Comparison of ENCODE assay signal across 7 mouse cellular contexts in the genomic region with DNA sequence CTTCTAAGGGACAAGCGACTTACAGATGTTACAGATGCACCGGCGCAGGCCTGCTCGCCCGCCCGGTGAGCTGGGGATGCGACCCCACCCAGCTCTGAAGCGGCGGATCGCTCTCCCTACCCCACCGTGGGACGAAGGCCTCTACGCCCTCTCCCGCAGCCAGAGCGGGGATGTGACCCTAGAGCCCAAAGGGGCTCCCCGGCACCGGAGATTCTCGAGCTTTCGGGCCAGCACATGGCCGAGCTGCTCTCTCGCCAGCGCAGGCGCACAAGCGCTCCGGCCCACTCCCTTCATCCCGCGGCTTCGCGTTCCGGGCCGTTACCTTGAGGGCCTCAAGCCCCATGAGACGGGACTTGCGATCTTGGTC. TPM values are rescaled to one million over a fixed set of nuclear protein-coding genes. Genes with fewer than 3 reads are reported as not detected.
DNase-seq lines count a peak whose midpoint lies in the region; ATAC-seq and TF ChIP-seq lines count a peak whose summit lies in the region.

No protein-coding gene starts in this region.

- no peaks in the 10 kb centered on the region for H3K27me3 ChIP-seq in testis, adult 2 months (ENCODE audit: control insufficient read depth, insufficient read depth, low read length)
- H3K27me3 ChIP-seq in forebrain, embryonic 11.5 days (ENCODE audit: control insufficient read depth, insufficient read depth, low read length): no peaks in the 10 kb centered on the region
- H3K27me3 ChIP-seq in liver, embryonic 14.5 days (ENCODE audit: control insufficient read depth, insufficient read depth, low read length): no peaks in the 10 kb centered on the region

- no peak for TF ChIP-seq POLR2A in testis, adult 2 months (IDR thresholded peaks at IDR 0.05; ENCODE audit: control insufficient read depth, low read depth, low read length)

- H3K27ac ChIP-seq in testis, adult 2 months (ENCODE audit: control insufficient read depth, insufficient read depth, low read depth, low read length): peak overlapping the region; percentile 95
- peak overlapping the region; percentile 64; the same call in 1 of the 2 replicates for H3K27ac ChIP-seq in forebrain, embryonic 11.5 days (ENCODE audit: low read depth, low read length)
- H3K27ac ChIP-seq in liver, embryonic 14.5 days: peak overlapping the region; percentile 27

- under 1% methylated on average over 33 of the region's 33 CpGs for WGBS in forebrain, embryonic 11.5 days
- WGBS in liver, embryonic 14.5 days (ENCODE audit: insufficient replicate concordance): under 1% methylated on average over 33 of the region's 33 CpGs

- peak overlapping the region; percentile 94 for H3K9ac ChIP-seq in forebrain, embryonic 11.5 days (ENCODE audit: low read length)
- peak overlapping the region; percentile 85 for H3K9ac ChIP-seq in liver, embryonic 14.5 days (replicated peaks)

- H3K4me3 ChIP-seq in testis, adult 2 months (ENCODE audit: control insufficient read depth, low read depth, low read length): peak overlapping the region; percentile 96
- peak overlapping the region; percentile 96 for H3K4me3 ChIP-seq in forebrain, embryonic 11.5 days (ENCODE audit: low read depth, low read length)
- H3K4me3 ChIP-seq in liver, embryonic 14.5 days (ENCODE audit: insufficient read depth in 1 of 2, low read depth in 2 of 2, low read length in 2 of 2): peak overlapping the region; percentile 75 to 89

- DNase-seq in testis, postnatal 10 days (ENCODE audit: low spot score): no peak
- DNase-seq in forebrain, embryonic 11.5 days (ENCODE audit: low spot score): no peak
- no peak for DNase-seq in liver, embryonic 14.5 days (ENCODE audit: low read depth in 3 of 3, low spot score in 3 of 3)
- DNase-seq in retina, postnatal 1 day: no peak
- no peak for DNase-seq in adrenal gland, adult 2 months
- no peak for DNase-seq in adrenal gland, postnatal 10 days

- H3K4me2 ChIP-seq in forebrain, embryonic 11.5 days (ENCODE audit: low read depth, low read length, severe bottlenecking): peak overlapping the region; percentile 89
- peak overlapping the region; percentile 70 for H3K4me2 ChIP-seq in liver, embryonic 14.5 days (ENCODE audit: low read depth)

- peaks cover 1% of the 10 kb centered on the region; the same call in 1 of the 2 replicates for H3K36me3 ChIP-seq in testis, adult 2 months (ENCODE audit: control insufficient read depth, insufficient read depth, low read length)
- H3K36me3 ChIP-seq in forebrain, embryonic 11.5 days (ENCODE audit: control insufficient read depth, insufficient read depth, low read length): peaks cover 3% of the 10 kb centered on the region; the same call in 1 of the 2 replicates
- H3K36me3 ChIP-seq in liver, embryonic 14.5 days (replicated peaks; ENCODE audit: control insufficient read depth, insufficient read depth, low read depth): peaks cover 13% of the 10 kb centered on the region

- H3K4me1 ChIP-seq in testis, adult 2 months (ENCODE audit: control insufficient read depth, insufficient read depth, low read length): peaks cover 10% of the 10 kb centered on the region
- H3K4me1 ChIP-seq in forebrain, embryonic 11.5 days (replicated peaks; ENCODE audit: control insufficient read depth, insufficient read depth, low read length): peaks cover 8% of the 10 kb centered on the region; the same call in 1 of the 2 replicates
- H3K4me1 ChIP-seq in liver, embryonic 14.5 days (replicated peaks; ENCODE audit: control insufficient read depth in 2 of 2, insufficient read depth in 2 of 2, low read length in 1 of 2): peaks cover 6 to 17% of the 10 kb centered on the region in 2 experiments; a peak in 3 of 4 replicates

- H3K9me3 ChIP-seq in forebrain, embryonic 11.5 days (ENCODE audit: control insufficient read depth, low read length): no peaks in the 10 kb centered on the region
- H3K9me3 ChIP-seq in liver, embryonic 14.5 days (ENCODE audit: control insufficient read depth, low read length): no peaks in the 10 kb centered on the region

- peak; percentile 80 for ATAC-seq in forebrain, embryonic 11.5 days (replicated peaks; ENCODE audit: low FRiP score)
- ATAC-seq in liver, embryonic 14.5 days (ENCODE audit: insufficient read depth): peak; percentile 68

- TF ChIP-seq CTCF in testis, adult 2 months (IDR thresholded peaks at IDR 0.05; ENCODE audit: control insufficient read depth, insufficient read depth, insufficient replicate concordance, low read depth, low read length): 0 out of 2 replicates have a peak, but pooled peaks have one; percentile 11
- no peak for TF ChIP-seq CTCF in liver, embryonic 14.5 days (IDR thresholded peaks at IDR 0.05; ENCODE audit: low read depth)

- TF ChIP-seq EP300 in liver, embryonic 14.5 days (IDR thresholded peaks at IDR 0.05; ENCODE audit: low read depth): no peak

RNA-seq across cellular contexts. Expression of a gene that starts 0.3 kb away (rescaled TPM):
- 208 and 217 TPM in 2 replicates for polyA plus RNA-seq in testis, adult 2 months (2012; rRNA removed)
- polyA plus RNA-seq in forebrain, embryonic 11.5 days (2014; fragmentation: Nextera tagmentation; extraction: Ambion mirVana): 695 and 710 TPM in 2 replicates
- polyA plus RNA-seq in liver, embryonic 14.5 days (2012; rRNA removed): 101 and 167 TPM in 2 replicates
- 341 and 347 TPM in 2 replicates for polyA plus RNA-seq in liver, embryonic 14.5 days (2014; fragmentation: Nextera tagmentation; extraction: Ambion mirVana)
- 100 to 1,000 TPM; 318 to 321 TPM for total RNA-seq in adrenal gland, adult 2 months (2021)
- polyA plus RNA-seq in adrenal gland, adult 2 months (2012; rRNA removed): 41.6 and 49.5 TPM in 2 replicates
- total RNA-seq in adrenal gland, postnatal 10 days (2021): 100 to 1,000 TPM; 272 to 290 TPM

RNA-seq across cellular contexts. Expression of a gene that starts 0.4 kb away (rescaled TPM):
- polyA plus RNA-seq in testis, adult 2 months (2012; rRNA removed): 4.8 and 6.2 TPM in 2 replicates
- polyA plus RNA-seq in forebrain, embryonic 11.5 days (2014; fragmentation: Nextera tagmentation; extraction: Ambion mirVana): 14.2 and 15.0 TPM in 2 replicates
- 4.8 and 6.7 TPM in 2 replicates for polyA plus RNA-seq in liver, embryonic 14.5 days (2012; rRNA removed)
- 7.9 and 9.0 TPM in 2 replicates for polyA plus RNA-seq in liver, embryonic 14.5 days (2014; fragmentation: Nextera tagmentation; extraction: Ambion mirVana)
- total RNA-seq in adrenal gland, adult 2 months (2021): 10 to 100 TPM; 19.1 to 24.9 TPM
- 4.2 and 6.2 TPM in 2 replicates for polyA plus RNA-seq in adrenal gland, adult 2 months (2012; rRNA removed)
- total RNA-seq in adrenal gland, postnatal 10 days (2021): 10 to 100 TPM; 14.8 to 19.4 TPM

RNA-seq across cellular contexts. Expression of a gene that starts 36.1 kb away (rescaled TPM):
- polyA plus RNA-seq in testis, adult 2 months (2012; rRNA removed): 8.2 and 12.8 TPM in 2 replicates
- 0.79 and 1.0 TPM in 2 replicates for polyA plus RNA-seq in forebrain, embryonic 11.5 days (2014; fragmentation: Nextera tagmentation; extraction: Ambion mirVana)
- 5.1 and 5.5 TPM in 2 replicates for polyA plus RNA-seq in liver, embryonic 14.5 days (2012; rRNA removed)
- 5.0 and 6.8 TPM in 2 replicates for polyA plus RNA-seq in liver, embryonic 14.5 days (2014; fragmentation: Nextera tagmentation; extraction: Ambion mirVana)
- total RNA-seq in adrenal gland, adult 2 months (2021): 100 to 1,000 TPM; 159 to 177 TPM
- polyA plus RNA-seq in adrenal gland, adult 2 months (2012; rRNA removed): 113 and 193 TPM in 2 replicates
- 100 to 1,000 TPM in 1 of 2 experiments, 10 to 100 TPM in 1; 82.2 to 106 TPM for total RNA-seq in adrenal gland, postnatal 10 days (2021)

Comparison
In these comparisons a context has a peak if more than half of its experiments do, and no peak if none do; other contexts are left out.
1. H3K27ac ChIP-seq: peak in every context shown above with its lines; median percentile 95 in testis, adult 2 months; 64 in forebrain, embryonic 11.5 days; 27 in liver, embryonic 14.5 days.